Mouse (Mus musculus): ENCODE data around the gene Gm21958. TPM values are rescaled to one million over a fixed set of nuclear protein-coding genes. Genes with fewer than 3 reads are reported as not detected.

Gm21958 gene
- polyA plus RNA-seq, 1 experiment from 2014 or later, result 1.6 TPM

DNA sequence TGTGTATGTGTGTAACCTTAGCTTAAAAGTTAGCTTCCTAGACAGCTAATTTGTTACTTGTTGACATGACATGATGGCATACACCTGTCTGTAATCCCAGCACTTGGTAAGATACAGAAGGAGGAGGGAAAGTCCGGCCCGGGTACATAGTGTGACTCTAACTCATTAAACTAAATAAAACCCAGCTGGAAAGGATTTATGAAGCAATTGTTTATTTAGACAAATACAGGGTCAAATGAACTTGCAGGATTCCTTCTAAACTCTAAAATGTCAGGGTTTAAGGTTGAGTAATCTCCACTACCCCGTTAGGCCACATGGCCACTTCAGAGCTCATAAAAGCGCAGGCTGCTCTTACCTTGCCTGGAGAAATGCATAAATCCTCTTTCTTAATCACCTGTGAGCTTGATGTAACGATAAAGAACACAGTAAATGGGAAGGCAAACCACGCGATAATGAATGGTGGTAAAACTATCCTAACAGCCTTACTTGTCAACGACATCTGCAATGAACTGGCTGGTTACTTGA, 17.5 kb upstream of the Gm21958 start:
- Histone ChIP-seq H3K4me3 (ENCODE audit: low read depth, low read length) (no peak overlapping the region), H3K27me3 (ENCODE audit: control insufficient read depth, insufficient read depth, low read length) (no peaks in the 10 kb centered on the region), H3K4me2 (ENCODE audit: low read depth, severe bottlenecking) (no peak overlapping the region), H3K36me3 (ENCODE audit: control insufficient read depth, insufficient read depth, low read length) (peaks cover 13% of the 10 kb centered on the region), H3K27ac (replicated peaks; ENCODE audit: low read depth, low read length) (no peak overlapping the region), H3K4me1 (ENCODE audit: control insufficient read depth, insufficient read depth, low read length) (0 out of 2 replicates have a peak, but pooled peaks cover 7% of the 10 kb centered on the region), H3K9me3 (ENCODE audit: control insufficient read depth, low read length) (no peaks in the 10 kb centered on the region), H3K9ac (ENCODE audit: low read length) (no peak overlapping the region)
- WGBS, result 30% methylated on average over 8 of the region's 8 CpGs
- DNase-seq (ENCODE audit: low spot score) (no peak), ATAC-seq (ENCODE audit: insufficient number of reproducible peaks, low FRiP score, low TSS enrichment, low read depth) (no peak)

DNA sequence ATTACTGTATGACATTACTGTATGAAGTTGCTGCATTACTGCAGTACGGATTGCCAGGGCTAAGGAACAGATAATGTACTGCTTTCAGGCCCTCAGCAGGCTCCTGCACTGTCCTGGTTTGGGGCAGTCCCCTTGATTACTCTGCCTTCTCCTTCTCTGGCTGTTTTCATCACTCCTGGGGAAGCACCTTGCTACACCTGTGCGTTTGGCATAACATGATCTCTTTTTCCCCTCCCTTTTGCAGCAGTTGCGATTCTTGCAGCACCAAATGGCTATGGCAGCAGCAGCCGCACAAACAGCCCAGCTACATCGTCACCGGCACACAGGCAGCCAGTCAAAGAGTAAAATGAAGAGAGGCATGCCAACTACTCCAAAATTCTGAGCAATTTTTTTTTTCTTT, 13.9 kb upstream of the Gm21958 start:
- WGBS, result 91% methylated on average over 6 of the region's 6 CpGs
- Histone ChIP-seq H3K36me3 (ENCODE audit: control insufficient read depth, insufficient read depth, low read length) (peaks cover 13% of the 10 kb centered on the region), H3K9me3 (ENCODE audit: control insufficient read depth, low read length) (no peaks in the 10 kb centered on the region), H3K4me1 (ENCODE audit: control insufficient read depth, insufficient read depth, low read length) (0 out of 2 replicates have a peak, but pooled peaks cover 4% of the 10 kb centered on the region), H3K27ac (replicated peaks; ENCODE audit: low read depth, low read length) (no peak overlapping the region), H3K4me2 (ENCODE audit: low read depth, severe bottlenecking) (no peak overlapping the region), H3K4me3 (ENCODE audit: low read depth, low read length) (no peak overlapping the region), H3K9ac (ENCODE audit: low read length) (no peak overlapping the region), H3K27me3 (ENCODE audit: control insufficient read depth, insufficient read depth, low read length) (no peaks in the 10 kb centered on the region)
- no peak for DNase-seq (ENCODE audit: low spot score)
- ATAC-seq (ENCODE audit: insufficient number of reproducible peaks, low FRiP score, low TSS enrichment, low read depth), result no peak

DNA sequence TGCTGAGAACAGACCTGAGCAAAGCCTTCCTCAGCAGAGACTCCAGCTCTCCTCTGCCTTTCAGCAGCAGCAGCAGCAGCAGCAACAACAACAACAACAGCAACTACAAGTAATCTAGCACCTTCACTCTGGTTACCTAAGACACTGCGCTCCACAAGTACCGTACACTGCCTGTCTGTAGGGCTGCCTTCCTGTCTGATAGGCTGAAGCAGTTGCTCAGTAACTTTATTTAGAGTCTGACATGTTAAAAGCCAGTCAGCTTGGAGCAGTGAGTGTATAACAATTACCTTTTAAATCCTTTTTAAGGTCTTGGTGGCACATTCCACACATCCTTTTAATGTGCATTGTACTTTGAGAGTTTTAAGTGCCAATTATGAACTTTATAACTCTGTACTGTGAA, 13.4 kb upstream of the Gm21958 start:
- ATAC-seq (ENCODE audit: insufficient number of reproducible peaks, low FRiP score, low TSS enrichment, low read depth) (no peak), DNase-seq (ENCODE audit: low spot score) (no peak)
- H3K4me1 ChIP-seq (ENCODE audit: control insufficient read depth, insufficient read depth, low read length), result 0 out of 2 replicates have a peak, but pooled peaks cover 4% of the 10 kb centered on the region
- no peak overlapping the region for H3K27ac ChIP-seq (replicated peaks; ENCODE audit: low read depth, low read length)
- no peak overlapping the region for H3K4me3 ChIP-seq (ENCODE audit: low read depth, low read length)
- no peak overlapping the region for H3K4me2 ChIP-seq (ENCODE audit: low read depth, severe bottlenecking)
- peaks cover 11% of the 10 kb centered on the region for H3K36me3 ChIP-seq (ENCODE audit: control insufficient read depth, insufficient read depth, low read length)
- 93% methylated on average over 2 of the region's 2 CpGs for WGBS
- no peak overlapping the region for H3K9ac ChIP-seq (ENCODE audit: low read length)
- no peaks in the 10 kb centered on the region for H3K9me3 ChIP-seq (ENCODE audit: control insufficient read depth, low read length)
- no peaks in the 10 kb centered on the region for H3K27me3 ChIP-seq (ENCODE audit: control insufficient read depth, insufficient read depth, low read length)

DNA sequence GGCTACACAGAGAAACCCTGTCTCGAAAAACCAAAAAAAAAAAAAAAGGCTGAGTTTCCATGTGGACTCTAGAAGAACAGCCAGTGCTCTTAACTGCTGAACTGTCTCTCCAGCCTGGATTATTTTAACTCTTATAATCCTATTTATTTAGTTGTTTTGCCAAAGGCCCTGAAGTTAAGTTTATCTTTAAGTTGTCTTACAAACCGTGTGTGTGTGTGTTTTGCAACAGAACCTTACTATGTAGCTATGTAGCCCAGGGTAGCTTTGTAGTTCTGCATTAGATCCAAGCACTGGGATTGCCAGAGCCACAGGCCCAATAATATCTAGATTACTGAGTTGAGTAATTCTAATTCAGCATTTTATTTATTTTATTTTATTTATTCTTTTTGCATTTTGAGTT, 11.2 kb upstream of the Gm21958 start:
- Histone ChIP-seq H3K4me3 (ENCODE audit: low read depth, low read length) (no peak overlapping the region), H3K4me2 (ENCODE audit: low read depth, severe bottlenecking) (no peak overlapping the region), H3K27ac (replicated peaks; ENCODE audit: low read depth, low read length) (no peak overlapping the region), H3K9me3 (ENCODE audit: control insufficient read depth, low read length) (no peaks in the 10 kb centered on the region), H3K4me1 (ENCODE audit: control insufficient read depth, insufficient read depth, low read length) (no peaks in the 10 kb centered on the region), H3K9ac (ENCODE audit: low read length) (no peak overlapping the region), H3K27me3 (ENCODE audit: control insufficient read depth, insufficient read depth, low read length) (no peaks in the 10 kb centered on the region), H3K36me3 (ENCODE audit: control insufficient read depth, insufficient read depth, low read length) (peaks cover 9% of the 10 kb centered on the region)
- WGBS, result 83% methylated on average over 2 of the region's 2 CpGs
- DNase-seq (ENCODE audit: low spot score) (no peak), ATAC-seq (ENCODE audit: insufficient number of reproducible peaks, low FRiP score, low TSS enrichment, low read depth) (no peak)

DNA sequence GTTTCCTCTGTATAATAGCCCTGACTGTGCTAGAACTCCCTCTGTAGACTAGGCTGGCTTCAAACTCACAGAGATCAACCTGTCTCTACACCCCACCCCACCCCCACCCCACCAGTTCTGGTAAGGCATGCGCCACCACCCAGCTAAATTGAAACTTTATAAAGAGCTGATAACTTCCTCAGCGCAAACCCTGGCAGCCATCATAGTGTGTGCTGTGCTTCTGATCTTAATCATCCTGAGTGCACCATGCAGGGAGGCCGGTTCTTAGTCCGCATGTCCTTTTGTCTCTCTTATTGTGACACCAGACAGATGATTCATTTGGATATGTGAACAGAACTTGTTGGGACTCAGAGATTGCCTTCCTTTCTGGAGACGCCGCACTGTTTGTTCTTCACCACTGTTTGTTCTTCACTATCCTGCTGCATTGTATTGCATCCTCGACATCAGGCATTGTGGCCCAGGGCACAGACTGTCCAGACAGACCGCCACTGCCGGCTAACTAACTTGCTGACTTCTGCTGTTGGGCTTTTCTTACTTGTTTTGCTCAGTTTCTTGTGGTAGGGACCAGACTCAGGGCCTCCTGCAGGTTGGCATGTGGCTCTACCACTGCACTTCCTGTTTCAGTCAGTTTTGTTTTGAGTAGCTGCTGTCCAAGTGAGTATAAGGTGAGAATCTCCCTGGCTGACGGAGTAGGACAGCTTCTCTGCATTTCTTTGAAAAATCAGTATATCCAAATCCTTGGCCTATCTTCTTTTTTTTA, 9.8 kb upstream of the Gm21958 start:
- Histone ChIP-seq H3K9me3 (ENCODE audit: control insufficient read depth, low read length) (no peaks in the 10 kb centered on the region), H3K4me1 (ENCODE audit: control insufficient read depth, insufficient read depth, low read length) (no peaks in the 10 kb centered on the region), H3K9ac (ENCODE audit: low read length) (no peak overlapping the region), H3K27me3 (ENCODE audit: control insufficient read depth, insufficient read depth, low read length) (no peaks in the 10 kb centered on the region), H3K4me2 (ENCODE audit: low read depth, severe bottlenecking) (no peak overlapping the region), H3K27ac (replicated peaks; ENCODE audit: low read depth, low read length) (no peak overlapping the region), H3K4me3 (ENCODE audit: low read depth, low read length) (no peak overlapping the region), H3K36me3 (ENCODE audit: control insufficient read depth, insufficient read depth, low read length) (peaks cover 1% of the 10 kb centered on the region; the same call in 1 of the 2 replicates)
- ATAC-seq (ENCODE audit: insufficient number of reproducible peaks, low FRiP score, low TSS enrichment, low read depth) (no peak), DNase-seq (ENCODE audit: low spot score) (no peak)
- WGBS, result 92% methylated on average over 10 of the region's 10 CpGs

DNA sequence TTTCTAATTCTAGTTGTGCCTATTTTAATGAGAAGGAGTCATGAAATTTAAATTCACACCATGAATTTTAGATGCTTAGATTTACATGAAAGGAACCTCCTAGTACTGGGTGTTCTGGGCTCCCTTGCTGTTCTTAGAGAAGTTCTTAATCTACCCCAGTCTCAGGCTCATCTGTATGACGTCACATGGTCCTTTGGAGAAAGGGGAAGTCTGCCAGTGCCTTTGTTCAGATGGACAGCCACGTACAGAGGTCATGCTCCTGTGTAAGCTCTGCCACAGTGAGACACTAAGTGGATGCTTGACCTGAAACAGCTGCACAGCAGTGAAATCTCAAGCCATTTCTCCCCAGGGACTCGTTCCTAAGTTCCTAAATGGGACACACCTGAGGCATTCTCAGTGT, 4.8 kb upstream of the Gm21958 start:
- Histone ChIP-seq H3K4me3 (ENCODE audit: low read depth, low read length) (no peak overlapping the region), H3K4me1 (ENCODE audit: control insufficient read depth, insufficient read depth, low read length) (no peaks in the 10 kb centered on the region), H3K9me3 (ENCODE audit: control insufficient read depth, low read length) (no peaks in the 10 kb centered on the region), H3K4me2 (ENCODE audit: low read depth, severe bottlenecking) (no peak overlapping the region), H3K27ac (replicated peaks; ENCODE audit: low read depth, low read length) (no peak overlapping the region), H3K27me3 (ENCODE audit: control insufficient read depth, insufficient read depth, low read length) (no peaks in the 10 kb centered on the region), H3K36me3 (ENCODE audit: control insufficient read depth, insufficient read depth, low read length) (peaks cover 19% of the 10 kb centered on the region), H3K9ac (ENCODE audit: low read length) (no peak overlapping the region)
- ATAC-seq (ENCODE audit: insufficient number of reproducible peaks, low FRiP score, low TSS enrichment, low read depth) (no peak), DNase-seq (ENCODE audit: low spot score) (no peak)
- 66% methylated on average over 3 of the region's 3 CpGs for WGBS

DNA sequence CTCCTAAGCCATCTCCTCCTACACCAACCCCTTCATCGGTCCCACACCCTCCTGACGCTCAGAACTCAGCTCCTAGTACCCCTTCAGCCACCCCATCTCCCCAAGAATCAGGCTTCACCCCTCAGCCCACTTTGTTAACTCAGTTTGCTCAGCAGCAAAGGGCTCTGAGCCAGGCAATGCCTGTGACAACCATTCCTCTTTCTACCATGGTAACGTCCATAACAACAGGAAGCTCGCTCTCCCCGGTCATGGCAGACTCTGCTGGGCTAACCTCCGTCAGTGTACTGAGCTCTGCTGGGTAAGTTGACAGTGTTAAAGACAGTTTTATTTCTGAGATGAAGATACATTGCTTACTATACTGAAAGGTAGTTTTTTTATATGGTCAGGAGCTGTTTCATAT, 3.2 kb upstream of the Gm21958 start:
- ATAC-seq (ENCODE audit: insufficient number of reproducible peaks, low FRiP score, low TSS enrichment, low read depth) (no peak), DNase-seq (ENCODE audit: low spot score) (no peak)
- Histone ChIP-seq H3K9me3 (ENCODE audit: control insufficient read depth, low read length) (no peaks in the 10 kb centered on the region), H3K27me3 (ENCODE audit: control insufficient read depth, insufficient read depth, low read length) (no peaks in the 10 kb centered on the region), H3K4me1 (ENCODE audit: control insufficient read depth, insufficient read depth, low read length) (no peaks in the 10 kb centered on the region), H3K9ac (ENCODE audit: low read length) (no peak overlapping the region), H3K4me2 (ENCODE audit: low read depth, severe bottlenecking) (no peak overlapping the region), H3K4me3 (ENCODE audit: low read depth, low read length) (no peak overlapping the region), H3K36me3 (ENCODE audit: control insufficient read depth, insufficient read depth, low read length) (peaks cover 21% of the 10 kb centered on the region), H3K27ac (replicated peaks; ENCODE audit: low read depth, low read length) (no peak overlapping the region)
- WGBS, result 88% methylated on average over 6 of the region's 6 CpGs

DNA sequence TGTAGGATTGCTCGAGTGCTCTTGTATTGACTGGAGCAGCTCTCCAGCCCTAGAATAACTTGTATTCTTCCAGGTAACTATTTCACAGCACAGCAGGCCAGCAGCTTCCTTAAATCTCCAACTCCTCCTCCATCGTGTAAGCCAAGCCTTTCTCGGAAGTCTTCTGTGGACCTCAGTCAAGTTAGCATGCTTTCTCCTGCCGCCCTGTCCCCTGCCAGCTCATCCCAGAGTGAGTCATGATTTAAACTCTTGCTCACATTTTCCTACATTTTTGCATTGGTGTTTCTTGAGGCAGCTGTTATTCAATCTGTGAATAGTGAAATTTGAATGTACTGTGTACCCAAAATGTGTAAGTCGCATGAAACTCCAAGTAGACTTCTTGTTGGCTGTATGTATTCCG, 1.3 kb upstream of the Gm21958 start:
- Histone ChIP-seq H3K36me3 (ENCODE audit: control insufficient read depth, insufficient read depth, low read length) (peaks cover 23% of the 10 kb centered on the region), H3K9ac (ENCODE audit: low read length) (no peak overlapping the region), H3K4me3 (ENCODE audit: low read depth, low read length) (no peak overlapping the region), H3K27ac (replicated peaks; ENCODE audit: low read depth, low read length) (no peak overlapping the region), H3K4me2 (ENCODE audit: low read depth, severe bottlenecking) (no peak overlapping the region), H3K9me3 (ENCODE audit: control insufficient read depth, low read length) (no peaks in the 10 kb centered on the region), H3K27me3 (ENCODE audit: control insufficient read depth, insufficient read depth, low read length) (no peaks in the 10 kb centered on the region), H3K4me1 (ENCODE audit: control insufficient read depth, insufficient read depth, low read length) (no peaks in the 10 kb centered on the region)
- 94% methylated on average over 6 of the region's 6 CpGs for WGBS
- DNase-seq (ENCODE audit: low spot score) (no peak), ATAC-seq (ENCODE audit: insufficient number of reproducible peaks, low FRiP score, low TSS enrichment, low read depth) (no peak)
